Mouse (Mus musculus) cerebellum, postnatal 4 days (tissue): ENCODE data around the gene Map3k19.

Source experiments
- DNase-seq, 2 experiments: peaks; one replicate each; pipeline ENCODE4 v3.0.0; 2022; ENCODE audit warnings: low spot score in 2 of 2, mixed read lengths in 1 of 2

Map3k19 gene

GRCm38 (mm10) chr1:127854486-127855222, at the start of gene Map3k19:
TSS of gene Map3k19 (minus strand) at chr1:127855031.
- no peak for DNase-seq

- no peak for DNase-seq
Measured at GRCm38 (mm10) chr1:127899401-127899800, 44.6 kb upstream of the Map3k19 start.

- DNase-seq = no peak
Measured at GRCm38 (mm10) chr1:127869276-127869675, 14.4 kb upstream of the Map3k19 start.

DNA sequence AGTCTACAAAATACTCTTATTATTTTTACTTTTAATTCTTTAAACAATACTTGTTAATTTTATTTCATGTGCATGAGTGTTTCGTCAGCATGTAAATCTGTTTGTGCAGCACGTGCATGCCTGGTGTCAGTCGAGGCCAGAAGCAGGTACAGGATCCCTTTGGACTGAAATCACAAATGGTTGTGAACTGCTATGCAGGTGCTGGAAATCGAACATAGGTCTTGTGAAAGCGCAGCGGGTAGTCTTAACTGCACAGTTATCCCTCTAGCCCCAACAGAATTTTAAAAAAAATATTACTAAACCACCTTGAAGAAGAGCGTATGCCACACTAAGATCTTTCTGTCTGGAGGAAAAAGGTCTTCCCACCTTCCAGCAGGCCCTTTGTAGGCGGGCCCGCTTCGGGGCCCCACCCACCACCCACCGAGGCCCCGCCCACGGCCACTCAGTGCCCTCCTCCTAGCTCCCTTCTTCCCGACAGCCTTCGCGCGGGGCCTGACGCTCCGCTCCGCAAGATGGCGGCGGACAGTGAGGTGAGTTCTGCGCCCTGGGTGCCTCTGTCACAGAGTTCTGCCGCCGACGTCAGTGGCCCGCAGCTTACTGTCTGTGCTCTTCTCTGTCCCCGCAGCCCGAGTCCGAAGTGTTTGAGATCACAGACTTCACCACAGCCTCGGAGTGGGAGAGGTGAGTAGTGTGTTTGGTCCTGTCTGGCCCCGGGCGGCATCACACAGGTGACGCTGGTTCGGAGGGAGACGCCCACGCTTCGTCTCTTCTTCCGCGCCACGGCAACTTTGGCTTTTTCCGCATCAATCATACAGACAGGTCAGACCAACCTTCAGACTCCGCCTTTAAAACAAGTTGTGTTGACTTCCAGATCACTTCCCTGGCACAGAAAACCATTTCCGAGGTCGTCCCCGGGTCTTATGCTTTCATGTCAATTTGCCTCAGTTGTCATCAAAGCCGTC, 13.8 kb upstream of the Map3k19 start, which contains the start of gene Rab3gap1:
Gene Rab3gap1 (plus strand): TSS at position 474 of the 962 bp plus-strand sequence.
- DNase-seq = peak; percentile 65 to 84

DNA sequence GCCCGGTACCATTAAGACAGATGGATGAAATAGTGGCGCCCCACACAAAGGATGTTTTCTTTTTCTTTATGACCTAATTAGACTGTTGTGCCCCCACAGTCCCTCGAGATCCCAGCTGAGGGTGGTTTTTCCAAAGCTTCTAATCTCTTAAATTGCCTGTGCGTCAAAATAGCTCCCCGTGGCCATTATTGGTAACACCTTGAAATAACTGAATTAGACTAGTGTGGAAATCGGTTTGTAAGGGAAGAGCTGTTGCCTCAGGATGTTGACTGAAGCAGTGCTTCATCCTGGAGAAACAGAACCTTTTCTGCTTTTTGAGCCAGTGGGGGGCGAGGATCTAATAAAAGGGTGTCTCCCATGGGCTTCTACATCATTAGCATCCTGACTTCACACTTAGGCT, 9.0 kb upstream of the Map3k19 start:
- DNase-seq = no peak

DNA sequence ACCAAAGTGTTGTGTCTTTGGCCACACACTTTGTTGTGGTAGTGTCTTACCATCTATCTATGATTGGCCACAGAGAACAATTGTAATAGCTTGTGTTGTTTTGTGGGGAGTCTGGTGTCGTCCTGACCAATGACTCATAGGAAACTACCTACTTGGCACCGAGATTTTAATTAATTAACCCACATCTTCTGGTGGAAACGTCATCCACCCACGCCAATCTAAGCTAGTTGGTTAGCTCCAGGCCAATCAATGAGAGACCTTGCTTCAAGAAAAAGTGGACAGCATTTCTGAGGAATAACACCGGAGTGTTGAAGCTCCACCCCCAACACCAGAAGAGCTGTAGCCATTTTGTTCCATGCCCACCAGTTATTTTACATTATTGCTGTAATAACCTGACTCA, 7.1 kb upstream of the Map3k19 start:
- DNase-seq = no peak

- no peak for DNase-seq
Measured at GRCm38 (mm10) chr1:127860492-127860891, 5.7 kb upstream of the Map3k19 start.

- no peak for DNase-seq
Measured at GRCm38 (mm10) chr1:127859799-127860400, 5.1 kb upstream of the Map3k19 start.

DNA sequence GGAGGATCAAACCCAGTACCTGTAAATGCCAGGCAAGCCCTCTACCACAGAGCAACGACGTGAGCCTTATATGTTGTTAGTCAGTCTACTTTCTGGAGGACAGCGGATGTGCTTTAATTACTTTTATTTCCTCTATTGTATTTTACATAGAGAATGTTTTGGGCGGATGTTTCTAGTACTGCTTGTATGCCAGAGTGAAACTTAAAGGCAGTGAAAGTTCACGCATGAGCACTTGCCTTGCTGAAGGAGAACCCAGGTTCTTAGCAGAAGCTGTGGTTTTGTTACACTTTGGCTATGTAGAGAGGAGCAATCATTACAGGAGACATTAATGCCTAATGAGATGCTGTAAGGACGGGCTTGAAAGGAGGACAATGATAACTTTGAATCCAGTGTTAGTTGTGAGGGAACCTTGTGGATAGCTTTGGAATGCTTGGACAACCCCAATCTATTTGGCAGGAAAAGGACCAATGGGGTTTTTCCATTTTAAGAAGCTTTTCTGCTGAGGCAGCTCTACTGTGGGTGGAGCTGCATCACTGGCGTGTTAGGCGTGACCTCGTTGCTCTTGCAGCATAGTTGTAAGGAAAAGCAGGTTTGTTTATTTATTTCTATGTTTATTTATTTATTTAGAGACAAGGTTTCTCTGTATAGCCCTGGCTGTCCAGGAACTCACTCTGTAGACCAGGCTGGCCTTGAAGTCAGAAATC, 4.3 kb upstream of the Map3k19 start:
- no peak for DNase-seq

DNA sequence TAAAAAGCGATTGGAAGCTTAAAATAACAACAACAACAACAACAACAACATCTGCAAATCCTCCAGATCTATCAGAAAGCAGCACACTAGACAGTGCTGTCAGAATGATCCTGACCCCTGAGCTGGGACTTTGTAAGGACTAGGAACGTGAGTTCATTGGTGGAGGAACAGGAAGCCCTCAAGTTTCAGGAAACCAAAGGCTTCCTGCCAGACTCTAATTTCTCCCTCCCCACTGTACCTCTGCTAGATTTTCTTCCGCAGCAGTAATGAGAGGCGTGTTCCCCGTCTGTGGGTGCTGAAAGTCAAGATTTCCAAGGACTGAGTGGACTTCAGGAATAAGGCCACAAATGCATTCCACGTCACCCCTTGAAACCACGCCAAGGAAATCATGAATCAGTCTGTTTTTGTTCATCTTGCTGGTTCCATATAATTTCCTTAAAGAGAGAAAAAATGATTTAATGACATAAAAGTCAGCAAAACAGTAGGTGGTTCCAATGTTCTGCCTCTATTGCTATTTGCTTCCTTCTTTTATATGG, 4.7 kb downstream of the Map3k19 start:
- no peak for DNase-seq

DNA sequence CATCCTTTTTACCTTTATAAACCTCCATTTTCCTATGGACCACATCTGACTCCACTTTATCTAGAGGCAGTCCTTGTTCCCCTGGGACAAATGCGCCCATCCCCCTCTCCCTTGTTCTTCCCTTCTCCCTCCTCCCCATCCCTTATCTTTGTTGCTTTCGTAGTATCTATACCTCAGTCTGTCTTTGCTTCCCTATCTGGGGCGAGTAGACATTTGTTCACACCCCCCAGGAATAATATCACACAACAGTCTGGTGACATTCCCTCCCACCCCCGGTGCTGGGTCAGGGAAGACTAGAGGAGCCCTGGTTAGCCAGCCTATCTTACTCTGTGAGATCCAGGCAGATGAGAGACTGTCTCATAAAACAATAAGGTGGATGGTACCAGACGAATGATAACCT, 9.4 kb downstream of the Map3k19 start:
- DNase-seq = no peak

DNA sequence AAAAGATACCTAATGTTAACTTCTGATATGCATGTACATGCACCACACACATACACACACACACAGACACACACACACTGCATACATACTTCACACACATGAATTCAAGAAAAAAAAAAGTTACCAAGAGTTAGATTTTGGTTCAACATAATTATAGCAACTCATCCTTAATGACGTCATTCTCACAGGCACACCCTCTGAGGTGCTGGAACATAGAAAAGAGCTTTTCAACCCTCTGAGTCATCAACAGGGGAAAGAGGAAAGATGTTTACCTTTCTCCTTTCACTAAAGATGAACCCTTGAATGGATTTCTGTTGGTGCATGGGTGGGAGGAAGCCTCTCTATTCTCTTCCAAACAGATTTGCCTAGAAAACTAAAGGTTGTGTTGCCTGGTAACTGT, 16.2 kb downstream of the Map3k19 start:
- DNase-seq = no peak

- DNase-seq = no peak
Measured at GRCm38 (mm10) chr1:127836619-127837018, 18.2 kb downstream of the Map3k19 start.

DNA sequence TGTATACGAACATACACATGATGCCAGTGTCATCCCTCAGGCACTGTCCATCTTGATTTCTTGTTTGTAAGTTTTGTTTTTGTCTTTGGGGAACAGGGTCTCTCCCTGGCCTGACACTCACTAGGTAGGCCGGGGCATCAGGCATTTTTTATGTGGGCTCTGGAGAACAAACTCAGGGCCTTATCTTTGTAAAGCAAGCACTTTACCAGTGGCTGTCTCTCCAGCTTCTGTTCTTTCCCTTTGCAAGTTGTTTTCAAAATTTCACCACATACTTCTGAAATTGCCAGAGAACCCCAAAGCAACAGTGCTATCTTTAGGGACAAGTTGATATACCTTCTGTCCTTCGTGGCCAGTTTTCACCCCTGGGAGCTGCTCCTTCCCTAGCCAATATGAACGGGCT, 20.6 kb downstream of the Map3k19 start:
- no peak for DNase-seq

- no peak for DNase-seq
Measured at GRCm38 (mm10) chr1:127833714-127834113, 21.1 kb downstream of the Map3k19 start.

DNA sequence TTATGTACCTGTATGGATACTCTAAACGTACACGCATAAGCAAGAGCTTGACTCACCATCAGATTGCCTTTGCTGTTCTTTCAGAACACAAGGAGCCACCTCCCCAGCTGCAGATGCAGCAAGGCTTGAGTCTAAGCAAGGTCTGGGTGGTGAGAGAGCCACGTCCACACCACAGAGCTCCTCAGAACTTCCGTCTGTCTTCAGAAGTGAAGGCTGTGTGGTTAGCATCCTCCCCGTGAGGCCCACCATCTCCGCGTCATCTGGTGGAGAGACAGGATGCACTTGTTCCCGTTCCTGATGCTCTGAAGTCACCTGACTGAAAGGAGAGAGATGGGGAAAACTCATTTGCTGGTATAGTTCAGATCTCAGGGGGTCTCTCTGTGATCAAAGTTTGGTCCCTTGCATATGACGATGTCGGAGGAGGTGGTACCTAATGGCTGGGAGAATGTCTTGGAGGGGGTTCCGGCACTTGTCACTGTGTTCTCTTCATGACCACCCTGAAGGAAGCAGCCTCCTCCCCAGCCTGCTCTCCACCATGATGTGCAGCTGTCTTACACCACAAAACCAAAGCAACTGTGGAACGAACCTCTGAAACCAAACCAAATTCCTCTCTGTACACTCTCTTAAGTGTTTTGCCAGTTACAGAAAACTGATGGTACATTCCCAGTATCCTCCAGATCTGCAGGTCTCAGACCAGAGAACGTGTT, 24.5 kb downstream of the Map3k19 start:
- DNase-seq = no peak

DNA sequence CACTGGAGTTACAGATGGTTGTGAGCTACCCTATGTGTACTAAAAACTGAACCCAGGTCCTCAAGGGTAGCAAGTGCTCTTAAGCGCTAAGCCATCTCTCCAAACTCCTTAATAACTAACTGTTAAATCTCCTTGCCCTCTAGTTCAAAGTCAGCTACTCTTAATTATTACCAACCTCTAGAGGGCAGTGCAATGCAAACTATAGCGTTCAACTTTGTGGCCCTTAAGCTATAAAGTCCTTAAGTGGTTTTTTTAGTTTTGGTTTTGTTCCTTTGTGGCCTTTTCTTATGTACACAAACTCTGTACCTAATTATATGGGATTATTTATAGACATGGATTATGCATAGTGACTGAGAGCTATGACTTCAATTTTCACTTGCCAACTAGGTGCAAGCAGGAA, 27.5 kb downstream of the Map3k19 start:
- no peak for DNase-seq

DNA sequence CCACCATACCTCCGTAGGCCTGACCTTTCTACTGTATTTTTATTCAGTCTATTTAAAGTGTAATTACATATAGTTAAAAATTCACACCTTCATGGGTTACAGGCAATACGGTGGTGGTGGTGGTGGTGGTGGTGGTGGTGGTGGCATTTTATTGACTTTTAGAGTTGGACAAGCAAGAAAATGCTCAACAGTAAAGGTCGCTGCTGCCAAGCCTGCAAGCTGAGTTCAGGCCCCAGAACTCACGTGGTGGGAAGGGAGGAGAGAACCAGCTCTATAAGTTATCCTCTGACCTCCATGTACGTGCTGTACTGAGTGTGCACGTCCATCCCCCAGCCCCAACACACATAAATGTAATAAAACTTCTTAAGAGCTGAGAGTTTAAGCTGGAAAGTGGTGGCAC, 38.5 kb downstream of the Map3k19 start:
- no peak for DNase-seq

DNA sequence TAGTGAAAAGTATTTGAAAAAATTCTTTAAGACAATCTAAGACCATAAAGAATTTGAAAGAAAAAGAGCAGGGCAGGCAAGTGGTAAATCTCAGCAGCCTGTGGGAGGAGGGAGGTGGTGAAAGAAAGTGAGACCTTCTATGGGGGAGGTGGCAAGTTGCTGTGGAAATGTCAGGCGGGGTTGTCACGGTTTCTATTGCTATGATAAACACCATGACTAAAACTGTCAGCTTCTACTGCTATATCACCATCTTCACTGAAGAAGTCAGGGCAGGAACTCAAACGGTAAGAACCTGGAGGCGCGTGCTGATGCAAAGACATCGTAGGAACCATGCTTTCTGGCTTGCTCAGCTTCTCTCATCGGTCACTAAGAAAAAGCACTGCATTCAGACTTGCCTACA, 41.9 kb downstream of the Map3k19 start:
- DNase-seq = no peak

GRCm38 (mm10) chr1:127808671-127809070, 46.2 kb downstream of the Map3k19 start:
- no peak for DNase-seq

DNA sequence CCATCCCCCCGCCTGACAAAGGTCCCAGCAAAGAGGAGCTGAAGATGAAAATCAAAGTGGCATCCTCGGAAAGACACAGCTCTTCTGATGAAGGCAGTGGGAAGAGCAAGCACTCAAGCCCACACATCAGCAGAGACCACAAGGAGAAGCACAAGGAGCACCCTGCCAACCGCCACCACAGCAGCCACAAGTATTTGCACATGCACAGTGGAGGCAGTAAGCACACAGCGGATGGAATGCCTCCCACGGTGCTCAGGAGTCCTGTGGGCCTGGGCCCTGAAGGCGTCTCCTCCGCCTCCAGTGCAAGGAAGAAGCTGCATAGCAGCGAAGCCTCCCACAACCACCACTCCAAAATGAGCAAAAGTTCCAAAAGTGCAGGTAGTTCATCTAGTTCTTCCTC, 51.9 kb downstream of the Map3k19 start:
- DNase-seq = no peak
